Mouse (Mus musculus) midbrain, embryonic 10.5 days (tissue): ENCODE data around the gene Wipf1. TPM values are rescaled to one million over a fixed set of nuclear protein-coding genes. Genes with fewer than 3 reads are reported as not detected.

ENCODE experiments used
- DNase-seq: peaks from one replicate; pipeline ENCODE4 v3.0.0-alpha.2; 2017; ENCODE audit warnings: low spot score
- H3K27ac ChIP-seq: fragments of 300-500 bp; sonication (generic); replicated peaks from 2 replicates; pipeline ENCODE4 v1.5.1; 2016; ENCODE audit warnings: mild to moderate bottlenecking
- H3K27me3 ChIP-seq: fragments of 300-500 bp; sonication (generic); 2 replicates; pipeline ENCODE4 v1.6.1; 2016; ENCODE audit warnings: low read depth, mild to moderate bottlenecking; ENCODE audit not compliant: poor library complexity, severe bottlenecking
- H3K36me3 ChIP-seq: fragments of 300-500 bp; sonication (generic); 2 replicates; pipeline ENCODE4 v1.6.1; 2016; ENCODE audit warnings: mild to moderate bottlenecking, moderate library complexity
- H3K4me1 ChIP-seq: fragments of 300-500 bp; sonication (generic); 2 replicates; pipeline ENCODE4 v1.6.1; 2016
- H3K4me3 ChIP-seq: fragments of 300-500 bp; sonication (generic); 2 replicates; pipeline ENCODE4 v1.5.1; 2016; ENCODE audit warnings: mild to moderate bottlenecking, moderate library complexity
- H3K9me3 ChIP-seq: fragments of 300-500 bp; sonication (generic); replicated peaks from 2 replicates; pipeline ENCODE4 v1.6.1; 2016; ENCODE audit warnings: mild to moderate bottlenecking
- WGBS: fragments of 180-500 bp; shearing (Covaris S2); methylation state at CpG from one replicate; pipeline ENCODE4 v1.1.7; 2016; 5-methylcytosine and 5-hydroxymethylcytosine counted together
- polyA plus RNA-seq: library from polyadenylated mRNA; unstranded; fragments of >200 nt; fragmentation: Nextera tagmentation; extraction: Ambion mirVana; gene quantifications from 2 replicates; pipeline ENCODE4 v1.2.1, GENCODE M21; 2016

The Wipf1 gene
- polyA plus RNA-seq, 1 experiment from 2014 or later, result 7.6 TPM

DNA sequence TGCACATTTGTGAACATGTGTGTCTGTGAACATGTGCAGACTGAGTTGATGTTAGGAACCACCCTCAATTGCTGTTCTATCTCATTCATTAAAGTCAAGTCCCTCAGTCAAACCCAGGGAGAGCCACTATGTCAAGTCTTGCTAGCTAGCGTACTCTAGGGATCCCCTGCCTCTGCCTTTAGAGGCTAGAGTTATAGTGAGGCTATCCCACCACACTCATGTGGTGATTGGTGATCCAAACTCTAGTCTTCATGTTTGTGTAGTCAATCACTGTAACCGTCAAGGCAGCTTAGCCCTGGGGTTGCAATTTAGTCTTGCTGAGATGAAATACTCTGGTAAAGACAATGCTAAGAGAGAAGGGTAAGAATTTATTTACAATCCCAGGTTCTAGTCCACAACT, 132.1 kb downstream of the Wipf1 start:
- Histone ChIP-seq H3K4me1 (no peaks in the 10 kb centered on the region), H3K36me3 (no peaks in the 10 kb centered on the region), H3K27me3 (no peaks in the 10 kb centered on the region), H3K9me3 (peaks cover 4% of the 10 kb centered on the region; the same call in 1 of the 2 replicates), H3K27ac (no peak overlapping the region), H3K4me3 (no peak overlapping the region)
- WGBS, result 94% methylated on average over 2 of the region's 2 CpGs
- no peak for DNase-seq

DNA sequence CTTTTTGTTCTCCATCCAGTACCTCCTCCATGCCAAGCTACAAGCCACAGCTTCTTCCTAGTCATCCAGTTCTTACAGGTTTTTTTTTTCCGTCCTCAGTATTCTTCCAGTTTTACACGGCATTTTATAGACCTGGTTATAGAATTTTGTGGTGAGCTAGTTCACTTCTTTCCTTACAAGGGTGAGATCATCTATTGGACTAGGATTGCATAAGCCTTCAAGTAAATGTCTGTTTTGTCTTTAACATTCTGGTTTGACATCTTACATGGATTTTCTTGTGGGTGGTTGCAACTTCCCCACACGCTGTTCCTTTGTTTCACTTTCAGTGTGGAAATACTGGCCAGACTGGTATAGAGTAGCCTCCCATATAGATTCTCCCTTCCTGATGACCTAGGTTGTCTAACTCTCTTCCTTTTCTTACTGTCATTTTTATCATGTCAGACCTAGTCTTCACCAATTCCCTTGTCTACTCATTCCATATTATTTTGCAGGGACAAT, 132.7 kb downstream of the Wipf1 start:
- H3K27me3 ChIP-seq, result no peaks in the 10 kb centered on the region
- no peaks in the 10 kb centered on the region for H3K36me3 ChIP-seq
- H3K4me1 ChIP-seq, result no peaks in the 10 kb centered on the region
- peaks cover 4% of the 10 kb centered on the region; the same call in 1 of the 2 replicates for H3K9me3 ChIP-seq
- no peak for DNase-seq
- WGBS, result 89% methylated on average over 3 of the region's 3 CpGs
- no peak overlapping the region for H3K27ac ChIP-seq
- no peak overlapping the region for H3K4me3 ChIP-seq

DNA sequence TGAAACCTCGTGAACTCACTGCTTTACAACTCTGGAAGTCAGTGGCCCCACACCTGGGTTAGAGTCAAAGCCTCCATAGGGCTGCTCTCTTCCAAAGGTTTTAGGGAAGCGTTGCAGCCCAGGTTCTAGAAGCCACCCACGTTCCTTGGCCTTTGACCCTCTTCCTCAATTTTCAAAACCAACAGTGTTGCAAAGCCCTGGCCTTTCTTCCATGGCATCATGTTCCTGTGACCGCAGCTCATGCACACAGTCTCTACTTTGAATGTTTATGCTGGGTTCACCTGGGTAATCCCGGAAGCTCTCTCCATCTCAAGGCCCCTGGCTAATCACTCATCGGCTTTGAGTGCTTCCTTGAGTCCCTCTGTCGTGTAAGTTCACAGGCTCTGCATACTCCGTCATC, 134.0 kb downstream of the Wipf1 start:
- Histone ChIP-seq H3K27me3 (no peaks in the 10 kb centered on the region), H3K36me3 (no peaks in the 10 kb centered on the region), H3K9me3 (peaks cover 4% of the 10 kb centered on the region; the same call in 1 of the 2 replicates), H3K4me3 (no peak overlapping the region), H3K4me1 (no peaks in the 10 kb centered on the region), H3K27ac (no peak overlapping the region)
- WGBS, result 83% methylated on average over 8 of the region's 8 CpGs
- no peak for DNase-seq

DNA sequence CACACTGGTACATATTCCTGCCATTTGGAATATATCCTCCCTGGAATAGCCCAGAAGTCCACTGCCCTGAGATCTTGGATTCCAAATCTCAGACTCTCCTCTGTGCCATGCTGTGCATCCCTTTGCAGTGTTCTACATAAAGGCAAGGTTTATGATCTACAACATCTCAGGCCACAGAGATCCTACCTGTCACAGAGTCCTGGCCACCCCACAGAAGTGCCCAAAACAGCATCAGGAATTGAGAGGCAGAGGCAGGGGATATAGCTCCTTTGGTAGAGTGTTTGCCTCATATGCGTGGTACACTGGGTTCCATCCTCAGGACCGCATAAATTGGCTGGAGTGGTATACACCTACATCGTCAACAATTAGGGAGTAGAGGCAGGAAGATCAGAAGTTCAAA, 135.1 kb downstream of the Wipf1 start:
- H3K4me3 ChIP-seq, result no peak overlapping the region
- H3K27me3 ChIP-seq, result no peaks in the 10 kb centered on the region
- no peaks in the 10 kb centered on the region for H3K36me3 ChIP-seq
- no peak overlapping the region for H3K27ac ChIP-seq
- WGBS, result 92% methylated on average over 3 of the region's 3 CpGs
- peaks cover 4% of the 10 kb centered on the region; the same call in 1 of the 2 replicates for H3K9me3 ChIP-seq
- no peaks in the 10 kb centered on the region for H3K4me1 ChIP-seq
- no peak for DNase-seq

DNA sequence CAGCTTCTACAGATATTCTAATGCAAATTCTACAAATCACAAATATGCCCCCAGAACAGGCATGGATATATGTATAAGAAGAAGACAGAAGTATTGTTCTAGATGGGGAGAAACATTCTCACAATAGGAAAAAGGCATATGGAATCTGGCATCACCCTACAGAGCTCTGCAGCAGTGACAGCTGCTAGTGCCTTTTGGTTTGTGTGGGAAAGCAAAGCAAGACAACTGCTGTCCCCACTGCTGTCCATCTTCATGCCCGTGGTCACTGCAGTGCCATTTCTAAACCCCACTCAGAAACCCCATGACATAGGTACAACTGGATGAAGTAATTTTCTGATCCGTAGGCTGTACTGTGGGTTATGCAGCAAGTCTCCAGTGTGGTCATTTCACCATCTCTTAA, 136.8 kb downstream of the Wipf1 start:
- no peaks in the 10 kb centered on the region for H3K4me1 ChIP-seq
- H3K27me3 ChIP-seq, result no peaks in the 10 kb centered on the region
- no peak for DNase-seq
- no peaks in the 10 kb centered on the region for H3K36me3 ChIP-seq
- peaks cover 3% of the 10 kb centered on the region; the same call in 1 of the 2 replicates for H3K9me3 ChIP-seq
- H3K27ac ChIP-seq, result no peak overlapping the region
- H3K4me3 ChIP-seq, result no peak overlapping the region
- WGBS, result 90% methylated on average over 2 of the region's 2 CpGs

DNA sequence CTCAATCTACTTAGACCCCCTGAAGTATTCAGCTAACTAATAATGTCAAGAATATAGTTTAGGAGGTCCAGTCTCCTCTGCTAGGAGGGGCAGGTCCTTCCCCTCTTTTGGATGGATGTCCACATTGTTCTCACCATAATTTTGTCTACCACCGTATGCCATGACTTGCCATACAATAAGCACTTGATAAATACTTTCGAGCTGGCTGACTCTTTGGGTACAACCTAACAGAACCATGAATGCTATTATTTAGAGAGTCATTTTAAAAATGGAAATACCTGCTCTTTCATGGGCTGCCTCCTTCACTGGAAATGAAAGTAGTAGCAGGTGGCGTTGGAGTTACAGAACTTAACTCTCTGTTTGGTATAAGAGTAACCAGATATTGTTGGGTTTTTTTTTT, 139.6 kb downstream of the Wipf1 start:
- DNase-seq, result no peak
- Histone ChIP-seq H3K9me3 (no peaks in the 10 kb centered on the region), H3K36me3 (no peaks in the 10 kb centered on the region), H3K4me1 (peaks cover 15% of the 10 kb centered on the region), H3K4me3 (no peak overlapping the region), H3K27me3 (peaks cover 10% of the 10 kb centered on the region), H3K27ac (no peak overlapping the region)
- 93% methylated on average over 3 of the region's 3 CpGs for WGBS

DNA sequence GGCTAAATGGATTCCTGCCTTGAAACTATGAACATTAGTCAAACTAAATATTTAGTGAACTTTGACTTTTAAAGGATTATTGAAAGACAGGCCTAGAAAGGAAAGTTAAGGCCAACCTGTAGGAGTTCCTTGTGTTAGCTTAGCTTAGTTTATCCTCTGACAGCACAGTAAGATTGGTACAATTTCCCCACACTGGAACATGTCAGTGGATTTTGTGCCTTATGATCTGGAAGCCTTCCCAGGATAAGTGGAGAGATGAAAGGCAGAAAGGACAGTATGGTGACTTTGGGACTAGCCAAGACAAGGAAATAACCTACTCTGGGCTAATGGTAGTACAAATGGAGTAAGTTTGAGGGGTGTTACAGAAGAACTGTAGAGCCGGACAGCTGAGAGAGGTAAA, 141.7 kb downstream of the Wipf1 start:
- Histone ChIP-seq H3K36me3 (no peaks in the 10 kb centered on the region), H3K27me3 (peaks cover 21% of the 10 kb centered on the region), H3K27ac (no peak overlapping the region), H3K4me3 (no peak overlapping the region), H3K4me1 (peaks cover 15% of the 10 kb centered on the region), H3K9me3 (no peaks in the 10 kb centered on the region)
- no peak for DNase-seq
- 97% methylated on average over 1 of the region's 1 CpGs for WGBS

DNA sequence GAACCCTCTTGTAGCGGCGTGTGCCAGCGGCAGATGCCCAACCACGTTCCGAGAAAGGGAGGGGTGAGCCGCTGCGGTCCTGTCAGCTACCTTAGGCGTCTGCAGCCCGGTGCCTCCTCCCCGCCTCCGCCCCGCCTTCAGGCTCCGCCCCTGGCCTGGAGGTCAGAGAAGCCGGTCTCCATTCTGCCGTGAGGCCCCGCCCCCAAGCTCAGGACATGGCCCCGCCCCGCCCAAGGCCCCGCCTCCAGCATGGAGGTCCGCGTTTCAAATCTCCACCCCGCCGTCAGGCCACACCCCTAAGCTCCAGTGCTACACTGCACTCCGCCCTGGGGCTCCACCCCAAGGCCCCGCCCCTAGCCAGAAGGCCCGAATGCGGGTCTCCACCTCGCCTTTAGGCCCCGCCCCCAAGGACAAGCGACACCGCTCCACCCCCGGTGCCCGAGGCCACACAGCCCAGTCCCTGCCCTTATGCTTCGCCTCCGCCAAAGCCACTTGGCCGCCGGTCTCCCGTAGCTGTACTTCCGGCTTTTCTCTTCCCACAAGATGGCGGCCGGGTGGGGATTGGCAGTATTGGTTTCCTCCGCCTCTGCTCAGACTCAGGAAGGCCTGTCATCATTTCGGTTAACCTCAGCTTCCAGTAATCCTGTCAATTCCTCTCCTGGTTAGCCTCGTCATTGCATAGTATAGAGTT, 143.0 kb downstream of the Wipf1 start, which contains the start of gene Gpr155:
Gene Gpr155 (minus strand): TSS at position 217 of the 691 bp plus-strand sequence.
- Histone ChIP-seq H3K4me3 (peak within 1 kb of the TSS; percentile 77), H3K27ac (peak within 1 kb of the TSS; percentile 82), H3K36me3 (no peaks in the 10 kb centered on the region), H3K4me1 (peaks cover 15% of the 10 kb centered on the region), H3K27me3 (peaks cover 21% of the 10 kb centered on the region), H3K9me3 (no peaks in the 10 kb centered on the region)
- peak; percentile 100 for DNase-seq
- WGBS, result under 1% methylated on average over 44 of the region's 44 CpGs

DNA sequence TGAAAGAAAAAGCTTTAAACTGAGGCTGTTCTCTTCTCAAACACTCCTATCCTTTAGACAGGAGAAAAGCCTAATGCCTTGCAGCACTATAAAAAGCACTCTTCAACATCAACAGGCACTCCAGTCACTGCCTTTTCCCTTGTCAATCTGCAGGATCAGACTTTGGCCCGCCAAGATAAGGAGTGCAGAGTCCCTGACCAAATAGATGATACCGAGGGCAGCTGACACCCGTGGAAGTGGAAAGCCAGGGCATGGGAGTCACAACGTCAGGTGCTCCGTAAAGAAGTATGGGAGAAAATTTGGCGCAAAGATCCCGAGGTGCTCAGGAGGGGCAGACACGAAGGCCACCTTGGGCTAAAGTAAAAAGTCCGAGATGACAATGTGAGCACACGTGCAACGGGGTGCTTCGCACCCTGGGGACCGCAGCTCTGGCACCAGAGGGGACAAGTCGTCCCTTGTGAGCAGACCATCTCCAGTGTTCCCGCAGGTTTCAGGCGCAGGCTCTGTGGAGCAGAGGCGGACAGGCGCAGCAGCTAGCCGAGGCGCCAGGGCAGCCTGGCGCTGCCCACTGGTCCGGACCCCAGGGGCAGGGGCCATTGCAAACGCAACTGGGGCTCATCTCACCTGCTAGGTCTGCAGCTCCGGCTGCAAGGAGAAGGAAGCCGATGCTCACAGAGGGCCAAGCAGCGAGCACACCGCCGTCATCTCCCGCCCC, 143.7 kb downstream of the Wipf1 start:
- Histone ChIP-seq H3K27me3 (peaks cover 21% of the 10 kb centered on the region), H3K4me3 (peak overlapping the region; percentile 77), H3K4me1 (peaks cover 15% of the 10 kb centered on the region), H3K36me3 (no peaks in the 10 kb centered on the region), H3K27ac (peak overlapping the region; percentile 82), H3K9me3 (no peaks in the 10 kb centered on the region)
- WGBS, result 2% methylated on average over 29 of the region's 29 CpGs
- DNase-seq, result no peak

DNA sequence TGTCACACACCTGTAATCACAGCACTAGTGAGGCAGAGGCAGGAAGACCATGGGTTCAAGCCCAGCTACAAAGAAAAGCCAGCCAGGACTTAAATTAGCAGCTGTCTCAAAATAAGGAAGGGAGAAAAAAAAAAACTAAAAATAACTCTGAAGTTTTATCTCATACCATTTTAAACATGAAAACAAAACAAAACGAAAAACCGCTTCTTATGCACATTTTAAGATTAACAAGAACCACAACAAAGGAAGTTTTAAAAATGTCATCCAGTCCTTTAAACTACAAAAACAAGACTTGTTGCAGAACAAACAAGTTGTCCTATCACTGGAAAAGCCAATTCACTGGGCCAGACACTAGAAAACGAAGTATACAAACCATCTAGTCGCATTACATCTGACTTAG, 144.4 kb downstream of the Wipf1 start:
- H3K36me3 ChIP-seq, result no peaks in the 10 kb centered on the region
- H3K9me3 ChIP-seq, result no peaks in the 10 kb centered on the region
- H3K4me1 ChIP-seq, result peaks cover 15% of the 10 kb centered on the region
- WGBS, result 90% methylated on average over 4 of the region's 4 CpGs
- no peak overlapping the region for H3K4me3 ChIP-seq
- no peak overlapping the region for H3K27ac ChIP-seq
- H3K27me3 ChIP-seq, result peaks cover 21% of the 10 kb centered on the region
- no peak for DNase-seq

DNA sequence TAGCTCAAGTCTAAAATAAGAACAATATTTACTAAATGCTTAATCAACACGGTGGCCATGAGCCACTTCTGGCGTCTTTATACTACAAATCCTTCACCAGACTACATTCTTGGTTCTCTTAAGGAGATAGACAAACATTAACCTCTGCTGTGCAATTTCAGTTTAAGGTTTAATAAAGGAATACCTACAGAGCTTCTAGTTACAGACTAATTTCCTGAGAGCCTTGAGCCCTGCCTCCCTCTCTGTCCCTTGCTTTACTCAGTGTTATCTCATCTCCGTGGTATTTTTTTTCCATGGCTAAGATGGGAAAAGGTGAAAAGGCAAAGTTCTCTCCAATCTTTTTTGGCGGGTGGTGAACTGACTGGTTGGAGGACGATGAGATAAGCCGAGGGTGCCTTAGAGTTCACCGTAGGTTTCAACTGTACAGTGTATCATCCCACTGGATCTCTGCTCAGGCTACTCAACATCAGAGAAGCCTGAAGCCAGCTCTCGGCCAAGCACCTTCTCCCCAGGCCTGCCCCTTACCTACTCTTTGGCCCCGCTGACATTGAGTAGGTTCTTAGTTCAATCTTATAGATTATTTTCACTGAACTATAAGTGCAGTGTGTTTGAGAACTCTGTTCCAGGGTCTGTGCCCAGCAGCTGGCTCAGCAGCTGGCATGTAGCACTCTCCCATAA, 149.1 kb downstream of the Wipf1 start:
- 0 out of 2 replicates have a peak, but pooled peaks cover under 1% of the 10 kb centered on the region for H3K4me1 ChIP-seq
- no peak overlapping the region for H3K27ac ChIP-seq
- no peak overlapping the region for H3K4me3 ChIP-seq
- H3K27me3 ChIP-seq, result peaks cover 15% of the 10 kb centered on the region
- DNase-seq, result no peak
- no peaks in the 10 kb centered on the region for H3K36me3 ChIP-seq
- no peaks in the 10 kb centered on the region for H3K9me3 ChIP-seq
- WGBS, result 86% methylated on average over 9 of the region's 9 CpGs

DNA sequence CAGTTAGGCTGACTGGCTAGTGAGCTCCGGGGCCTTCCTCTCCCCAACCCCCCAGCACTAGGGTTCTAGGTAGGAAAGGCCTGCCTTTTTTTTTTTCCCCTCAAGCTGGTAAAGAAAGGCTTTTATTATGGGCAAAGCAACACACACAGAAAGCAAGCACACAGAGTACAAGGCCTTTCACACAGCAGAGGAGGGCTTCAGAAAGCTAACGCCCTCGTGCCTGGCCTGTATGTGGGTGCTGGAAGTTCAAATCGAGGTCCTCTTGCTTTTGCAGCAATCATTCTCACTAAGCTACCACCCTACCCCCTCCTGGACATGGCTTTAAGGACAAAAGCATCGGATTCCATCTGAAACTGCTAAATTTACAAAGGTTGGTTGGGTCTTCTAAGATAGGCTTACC, 149.9 kb downstream of the Wipf1 start:
- no peak for DNase-seq
- no peaks in the 10 kb centered on the region for H3K4me1 ChIP-seq
- no peak overlapping the region for H3K4me3 ChIP-seq
- H3K27me3 ChIP-seq, result peaks cover 8% of the 10 kb centered on the region
- no peaks in the 10 kb centered on the region for H3K36me3 ChIP-seq
- H3K27ac ChIP-seq, result no peak overlapping the region
- 78% methylated on average over 5 of the region's 5 CpGs for WGBS
- H3K9me3 ChIP-seq, result no peaks in the 10 kb centered on the region
